Mouse (Mus musculus) left cerebral cortex, adult 9 months (tissue): Measurements from ENCODE around the gene Pbld1.
A peak's percentile ranks its signal among the peaks of the same experiment; 100 is the strongest.

ENCODE experiments used
- DNase-seq, 2 experiments: peaks; one replicate each; pipeline ENCODE4 v3.0.0; 2022; ENCODE audit warnings: low spot score in 2 of 2

The Pbld1 gene

GRCm38 (mm10) chr10:63059862-63060261 is at the start of gene Pbld1:
Pbld1 (plus strand) TSS chr10:63060162.
- no peak for DNase-seq

- DNase-seq = no peak
Observed at GRCm38 (mm10) chr10:63010268-63010667, 49.7 kb upstream of the Pbld1 start.

- DNase-seq = no peak
Observed at GRCm38 (mm10) chr10:63011556-63011955, 48.4 kb upstream of the Pbld1 start.

- DNase-seq = no peak
Observed at GRCm38 (mm10) chr10:63013476-63013875, 46.5 kb upstream of the Pbld1 start.

GRCm38 (mm10) chr10:63014168-63014567 is 45.8 kb upstream of the Pbld1 start:
- DNase-seq = no peak

GRCm38 (mm10) chr10:63019304-63019703 is 40.7 kb upstream of the Pbld1 start:
- DNase-seq = no peak

GRCm38 (mm10) chr10:63021702-63022101 is 38.3 kb upstream of the Pbld1 start:
- DNase-seq = no peak

GRCm38 (mm10) chr10:63022541-63023120 is 37.3 kb upstream of the Pbld1 start:
- DNase-seq = no peak

GRCm38 (mm10) chr10:63023121-63023748 is 36.7 kb upstream of the Pbld1 start:
- DNase-seq = peak in 1 of 2 experiments; percentile 56

- peak; percentile 96 to 98 for DNase-seq
Observed at GRCm38 (mm10) chr10:63023749-63024579, 36.0 kb upstream of the Pbld1 start, which contains the start of the genes Hnrnph3 and Pbld2. Hnrnph3 (minus strand) TSS chr10:63024217. Pbld2 (plus strand) TSS chr10:63024315.

GRCm38 (mm10) chr10:63024580-63024910 is 35.4 kb upstream of the Pbld1 start:
- peak in 1 of 2 experiments; percentile 63 for DNase-seq

- DNase-seq = no peak
Observed at GRCm38 (mm10) chr10:63025016-63025415, 34.9 kb upstream of the Pbld1 start.

- DNase-seq = no peak
Observed at GRCm38 (mm10) chr10:63025491-63026011, 34.4 kb upstream of the Pbld1 start.

GRCm38 (mm10) chr10:63026156-63026794 is 33.7 kb upstream of the Pbld1 start:
- no peak for DNase-seq

GRCm38 (mm10) chr10:63026795-63027160 is 33.2 kb upstream of the Pbld1 start:
- no peak for DNase-seq

- DNase-seq = no peak
Observed at GRCm38 (mm10) chr10:63027376-63028161, 32.4 kb upstream of the Pbld1 start.

- no peak for DNase-seq
Observed at GRCm38 (mm10) chr10:63028396-63028795, 31.6 kb upstream of the Pbld1 start.

GRCm38 (mm10) chr10:63032267-63032666 is 27.7 kb upstream of the Pbld1 start:
- DNase-seq = no peak

- no peak for DNase-seq
Observed at GRCm38 (mm10) chr10:63032956-63033355, 27.0 kb upstream of the Pbld1 start.

- DNase-seq = no peak
Observed at GRCm38 (mm10) chr10:63038571-63039320, 21.2 kb upstream of the Pbld1 start.
